Mouse (Mus musculus): ENCODE data around the gene Ankrd53.

DNA sequence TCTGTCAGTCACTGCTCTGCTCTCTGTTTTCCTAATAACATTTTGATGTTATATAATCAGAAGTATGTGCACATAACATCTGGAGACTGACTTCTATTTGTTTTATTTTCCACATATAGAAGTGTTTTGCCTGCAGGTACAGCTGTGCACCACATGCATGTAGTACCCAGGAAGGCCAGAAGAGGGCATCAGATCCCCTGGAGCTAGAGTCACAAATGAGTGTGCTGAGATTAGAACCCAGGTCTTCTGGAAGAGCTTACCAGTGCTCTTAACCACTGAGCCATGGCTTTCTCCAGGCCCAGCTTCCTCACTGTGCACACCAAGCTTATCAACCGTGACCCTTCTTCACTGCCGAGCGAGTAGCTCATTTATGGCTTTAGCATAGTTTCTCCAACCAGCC, 34.0 kb upstream of the Ankrd53 start:
- TF ChIP-seq CTCF (conservative IDR thresholded peaks at IDR 0.05; ENCODE audit: low read length) (peak; percentile 91), POU5F1 (IDR thresholded peaks at IDR 0.05; ENCODE audit: borderline replicate concordance, low read length) (no peak)

Data from E14TG2a.4 (cell line).